Comparison of ENCODE assay signal across 12 mouse cellular contexts in the genomic region with DNA sequence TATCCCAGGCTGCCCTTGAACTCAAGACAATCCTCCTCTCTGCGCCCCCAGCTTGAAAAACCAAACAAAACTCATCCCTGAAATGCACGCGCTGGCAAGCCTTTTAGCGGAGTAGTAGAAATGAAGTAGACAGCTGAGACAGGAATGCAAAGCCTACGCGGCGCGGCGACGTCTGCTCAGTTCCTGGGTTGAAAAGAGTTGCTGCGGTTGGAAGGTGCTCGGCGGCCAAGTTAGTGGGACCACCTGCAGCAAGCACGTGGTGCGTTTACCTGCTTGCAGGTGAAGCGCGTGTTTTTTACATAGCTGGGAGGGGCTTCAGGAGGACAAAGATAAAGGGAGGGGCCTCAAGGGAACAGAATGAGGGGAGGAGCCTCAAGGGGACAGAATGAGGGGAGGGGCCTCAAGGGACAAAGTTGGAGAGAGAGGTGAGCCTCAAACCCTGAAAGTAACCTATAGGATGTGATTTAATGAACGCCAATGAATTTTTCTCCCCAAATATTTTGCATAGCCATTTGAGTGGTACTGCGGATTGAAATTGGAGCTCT. TPM values are rescaled to one million over a fixed set of nuclear protein-coding genes. Genes with fewer than 3 reads are reported as not detected.
A peak's percentile ranks its signal among the peaks of the same experiment; 100 is the strongest.
DNase-seq lines count a peak whose midpoint lies in the region; ATAC-seq and TF ChIP-seq lines count a peak whose summit lies in the region.
"Had no signal": no experiment of that assay in that cellular context is flagged by ENCODE, and none has a peak within 500 bp of the region (broad histone marks: within the 10 kb centered on the region; RNA-seq: fewer than 3 reads in every experiment).

No protein-coding gene starts in this region.

- peaks cover 39% of the 10 kb centered on the region for H3K4me1 ChIP-seq in heart, embryonic 10.5 days
- peaks cover 34% of the 10 kb centered on the region for H3K4me1 ChIP-seq in midbrain, embryonic 10.5 days
- peaks cover 19% of the 10 kb centered on the region; the same call in 1 of the 2 replicates for H3K4me1 ChIP-seq in midbrain, postnatal 0 days (ENCODE audit: insufficient read depth, low read length)
- peaks cover 27% of the 10 kb centered on the region for H3K4me1 ChIP-seq in forebrain, embryonic 13.5 days
- peaks cover 25% of the 10 kb centered on the region for H3K4me1 ChIP-seq in liver, postnatal 0 days (ENCODE audit: insufficient read depth)

- ATAC-seq in midbrain, postnatal 0 days (ENCODE audit: low FRiP score): no peak
- ATAC-seq in forebrain, embryonic 13.5 days: no peak
- no peak for ATAC-seq in liver, postnatal 0 days

- DNase-seq in heart, embryonic 10.5 days (ENCODE audit: low spot score): no peak
- DNase-seq in heart, postnatal 4 days: no peak
- no peak for DNase-seq in midbrain, embryonic 10.5 days (ENCODE audit: low spot score)
- DNase-seq in midbrain, postnatal 0 days (ENCODE audit: low spot score): no peak
- no peak for DNase-seq in liver, postnatal 0 days
- no peak for DNase-seq in gastrocnemius, postnatal 10 days
- no peak for DNase-seq in urinary bladder, postnatal 10 days (ENCODE audit: low spot score)
- DNase-seq: adrenal gland, adult 2 months; cerebellum, postnatal 10 days; gastrocnemius, postnatal 36 days had no signal

- H3K36me3 ChIP-seq in heart, embryonic 10.5 days: no peaks in the 10 kb centered on the region
- H3K36me3 ChIP-seq in midbrain, embryonic 10.5 days: no peaks in the 10 kb centered on the region
- no peaks in the 10 kb centered on the region for H3K36me3 ChIP-seq in midbrain, postnatal 0 days (ENCODE audit: insufficient read depth, low read length)
- no peaks in the 10 kb centered on the region for H3K36me3 ChIP-seq in forebrain, embryonic 13.5 days (ENCODE audit: poor library complexity, severe bottlenecking)
- H3K36me3 ChIP-seq in liver, postnatal 0 days (replicated peaks; ENCODE audit: insufficient read depth, low read length): no peaks in the 10 kb centered on the region
- H3K36me3 ChIP-seq: midbrain, embryonic 12.5 days had no signal

- H3K9me3 ChIP-seq in heart, embryonic 10.5 days: no peaks in the 10 kb centered on the region
- H3K9me3 ChIP-seq in midbrain, embryonic 10.5 days (replicated peaks): no peaks in the 10 kb centered on the region
- H3K9me3 ChIP-seq in midbrain, postnatal 0 days (ENCODE audit: low read length): no peaks in the 10 kb centered on the region
- H3K9me3 ChIP-seq in forebrain, embryonic 13.5 days (replicated peaks): no peaks in the 10 kb centered on the region
- no peaks in the 10 kb centered on the region for H3K9me3 ChIP-seq in liver, postnatal 0 days (ENCODE audit: low read length)
- H3K9me3 ChIP-seq: midbrain, embryonic 12.5 days had no signal

- WGBS in heart, embryonic 10.5 days: 7% methylated on average over 19 of the region's 19 CpGs
- WGBS in midbrain, embryonic 10.5 days: 12% methylated on average over 19 of the region's 19 CpGs
- WGBS in midbrain, postnatal 0 days: 11% methylated on average over 19 of the region's 19 CpGs
- 9% methylated on average over 19 of the region's 19 CpGs for WGBS in forebrain, embryonic 13.5 days
- WGBS in liver, postnatal 0 days (ENCODE audit: insufficient replicate concordance): 33% methylated on average over 19 of the region's 19 CpGs

- peaks cover 52% of the 10 kb centered on the region for H3K27me3 ChIP-seq in heart, embryonic 10.5 days (ENCODE audit: insufficient read depth, poor library complexity, severe bottlenecking)
- H3K27me3 ChIP-seq in midbrain, embryonic 10.5 days (ENCODE audit: low read depth, poor library complexity, severe bottlenecking): peaks cover 66% of the 10 kb centered on the region
- H3K27me3 ChIP-seq in midbrain, postnatal 0 days (ENCODE audit: insufficient read depth, low read length): peaks cover 25% of the 10 kb centered on the region
- peaks cover 52% of the 10 kb centered on the region for H3K27me3 ChIP-seq in forebrain, embryonic 13.5 days
- peaks cover 37% of the 10 kb centered on the region for H3K27me3 ChIP-seq in liver, postnatal 0 days (ENCODE audit: insufficient read depth, low read length)

- no peak for TF ChIP-seq EP300 in liver, postnatal 0 days (IDR thresholded peaks at IDR 0.05; ENCODE audit: low read depth)

- H3K4me3 ChIP-seq in heart, embryonic 10.5 days: peak overlapping the region; percentile 46
- peak overlapping the region; percentile 25; the same call in 1 of the 2 replicates for H3K4me3 ChIP-seq in midbrain, embryonic 10.5 days
- no peak overlapping the region for H3K4me3 ChIP-seq in midbrain, postnatal 0 days (ENCODE audit: low read depth, low read length)
- H3K4me3 ChIP-seq in forebrain, embryonic 13.5 days: no peak overlapping the region
- H3K4me3 ChIP-seq in liver, postnatal 0 days (ENCODE audit: low read depth, low read length): no peak overlapping the region
- H3K4me3 ChIP-seq: midbrain, embryonic 12.5 days had no signal

- no peak overlapping the region for H3K27ac ChIP-seq in heart, embryonic 10.5 days
- H3K27ac ChIP-seq in midbrain, embryonic 10.5 days (replicated peaks): no peak overlapping the region
- H3K27ac ChIP-seq in midbrain, postnatal 0 days (ENCODE audit: low read depth, low read length): no peak overlapping the region
- no peak overlapping the region for H3K27ac ChIP-seq in forebrain, embryonic 13.5 days
- no peak overlapping the region for H3K27ac ChIP-seq in liver, postnatal 0 days (ENCODE audit: low read depth)
- H3K27ac ChIP-seq: midbrain, embryonic 12.5 days had no signal

- H3K9ac ChIP-seq in midbrain, postnatal 0 days (replicated peaks; ENCODE audit: low read length, poor library complexity, severe bottlenecking): no peak overlapping the region
- H3K9ac ChIP-seq in forebrain, embryonic 13.5 days: no peak overlapping the region
- H3K9ac ChIP-seq in liver, postnatal 0 days (replicated peaks): no peak overlapping the region
- H3K9ac ChIP-seq: midbrain, embryonic 12.5 days had no signal

- H3K4me2 ChIP-seq in midbrain, postnatal 0 days (ENCODE audit: low read depth, low read length, poor library complexity, severe bottlenecking): no peak overlapping the region
- H3K4me2 ChIP-seq in forebrain, embryonic 13.5 days: peak overlapping the region; percentile 33
- peak overlapping the region; percentile 15; the same call in 1 of the 2 replicates for H3K4me2 ChIP-seq in liver, postnatal 0 days (ENCODE audit: low read depth, low read length)
- H3K4me2 ChIP-seq: midbrain, embryonic 12.5 days had no signal

- no peak for TF ChIP-seq CTCF in midbrain, postnatal 0 days (IDR thresholded peaks at IDR 0.05)
- no peak for TF ChIP-seq CTCF in liver, postnatal 0 days (IDR thresholded peaks at IDR 0.05; ENCODE audit: low read depth)

RNA-seq across cellular contexts. Expression of gene Rhebl1, which starts 3.1 kb away (rescaled TPM):
- polyA plus RNA-seq in heart, embryonic 10.5 days (2016; fragmentation: Nextera tagmentation; extraction: Ambion mirVana): 6.5 and 11.8 TPM in 2 replicates
- total RNA-seq in heart, postnatal 4 days (2021): 1 to 10 TPM; 2.0 TPM
- polyA plus RNA-seq in midbrain, embryonic 10.5 days (2016; fragmentation: Nextera tagmentation; extraction: Ambion mirVana): 19.3 and 23.9 TPM in 2 replicates
- 9.4 and 10.1 TPM in 2 replicates for total RNA-seq in midbrain, postnatal 0 days (2014; rRNA removed)
- 30.7 and 31.1 TPM in 2 replicates for polyA plus RNA-seq in midbrain, postnatal 0 days (2015; fragmentation: Nextera tagmentation; extraction: Ambion mirVana)
- polyA plus RNA-seq in forebrain, embryonic 13.5 days (2015; fragmentation: Nextera tagmentation; extraction: Ambion mirVana): 31.7 and 33.0 TPM in 2 replicates
- 1.4 and 1.8 TPM in 2 replicates for polyA plus RNA-seq in liver, postnatal 0 days (2015; fragmentation: Nextera tagmentation; extraction: Ambion mirVana)
- total RNA-seq in gastrocnemius, postnatal 10 days (2021): 1 to 10 TPM; 2.1 to 2.7 TPM

RNA-seq across cellular contexts. Expression of gene Dhh, which starts 7.1 kb away (rescaled TPM):
- 2.9 and 3.0 TPM in 2 replicates for polyA plus RNA-seq in heart, embryonic 10.5 days (2016; fragmentation: Nextera tagmentation; extraction: Ambion mirVana)
- total RNA-seq in heart, postnatal 4 days (2021): 1 to 10 TPM; 2.7 to 3.5 TPM
- polyA plus RNA-seq in midbrain, embryonic 10.5 days (2016; fragmentation: Nextera tagmentation; extraction: Ambion mirVana): 0.27 and 0.58 TPM in 2 replicates
- total RNA-seq in midbrain, postnatal 0 days (2014; rRNA removed): 0.38 and 0.71 TPM in 2 replicates
- 0.18 and 0.22 TPM in 2 replicates for polyA plus RNA-seq in midbrain, postnatal 0 days (2015; fragmentation: Nextera tagmentation; extraction: Ambion mirVana)
- 0.22 and 0.28 TPM in 2 replicates for polyA plus RNA-seq in forebrain, embryonic 13.5 days (2015; fragmentation: Nextera tagmentation; extraction: Ambion mirVana)
- polyA plus RNA-seq in liver, postnatal 0 days (2015; fragmentation: Nextera tagmentation; extraction: Ambion mirVana): 0.07 TPM in 1 of 2 replicates, not detected in the other
- 1 to 10 TPM; 3.6 to 4.0 TPM for total RNA-seq in gastrocnemius, postnatal 10 days (2021)

RNA-seq across cellular contexts. Expression of gene Kmt2d, which starts 20.3 kb away (rescaled TPM):
- polyA plus RNA-seq in heart, embryonic 10.5 days (2016; fragmentation: Nextera tagmentation; extraction: Ambion mirVana): 10.1 and 12.0 TPM in 2 replicates
- 10 to 100 TPM; 65.6 to 67.2 TPM for total RNA-seq in heart, postnatal 4 days (2021)
- 9.1 and 10.1 TPM in 2 replicates for polyA plus RNA-seq in midbrain, embryonic 10.5 days (2016; fragmentation: Nextera tagmentation; extraction: Ambion mirVana)
- total RNA-seq in midbrain, postnatal 0 days (2014; rRNA removed): 32.2 and 32.5 TPM in 2 replicates
- 5.6 and 7.7 TPM in 2 replicates for polyA plus RNA-seq in midbrain, postnatal 0 days (2015; fragmentation: Nextera tagmentation; extraction: Ambion mirVana)
- 13.7 and 14.3 TPM in 2 replicates for polyA plus RNA-seq in forebrain, embryonic 13.5 days (2015; fragmentation: Nextera tagmentation; extraction: Ambion mirVana)
- 3.0 and 3.6 TPM in 2 replicates for polyA plus RNA-seq in liver, postnatal 0 days (2015; fragmentation: Nextera tagmentation; extraction: Ambion mirVana)
- total RNA-seq in gastrocnemius, postnatal 10 days (2021): 10 to 100 TPM; 46.9 to 59.9 TPM

RNA-seq across cellular contexts. Expression of gene Lmbr1l, which starts 26.8 kb away (rescaled TPM):
- 14.9 and 20.2 TPM in 2 replicates for polyA plus RNA-seq in heart, embryonic 10.5 days (2016; fragmentation: Nextera tagmentation; extraction: Ambion mirVana)
- 10 to 100 TPM; 14.1 to 15.9 TPM for total RNA-seq in heart, postnatal 4 days (2021)
- polyA plus RNA-seq in midbrain, embryonic 10.5 days (2016; fragmentation: Nextera tagmentation; extraction: Ambion mirVana): 24.7 and 28.6 TPM in 2 replicates
- 46.0 and 56.9 TPM in 2 replicates for total RNA-seq in midbrain, postnatal 0 days (2014; rRNA removed)
- polyA plus RNA-seq in midbrain, postnatal 0 days (2015; fragmentation: Nextera tagmentation; extraction: Ambion mirVana): 19.6 and 21.7 TPM in 2 replicates
- 39.8 and 47.1 TPM in 2 replicates for polyA plus RNA-seq in forebrain, embryonic 13.5 days (2015; fragmentation: Nextera tagmentation; extraction: Ambion mirVana)
- 4.9 and 5.1 TPM in 2 replicates for polyA plus RNA-seq in liver, postnatal 0 days (2015; fragmentation: Nextera tagmentation; extraction: Ambion mirVana)
- 1 to 10 TPM; 8.1 to 9.9 TPM for total RNA-seq in gastrocnemius, postnatal 10 days (2021)

RNA-seq across cellular contexts. Expression of gene Tuba1b, which starts 43.1 kb away (rescaled TPM):
- 1,935 and 2,007 TPM in 2 replicates for polyA plus RNA-seq in heart, embryonic 10.5 days (2016; fragmentation: Nextera tagmentation; extraction: Ambion mirVana)
- 100 to 1,000 TPM; 873 to 889 TPM for total RNA-seq in heart, postnatal 4 days (2021)
- polyA plus RNA-seq in midbrain, embryonic 10.5 days (2016; fragmentation: Nextera tagmentation; extraction: Ambion mirVana): 2,448 and 2,588 TPM in 2 replicates
- total RNA-seq in midbrain, postnatal 0 days (2014; rRNA removed): 2,522 and 3,264 TPM in 2 replicates
- 1,582 and 1,796 TPM in 2 replicates for polyA plus RNA-seq in midbrain, postnatal 0 days (2015; fragmentation: Nextera tagmentation; extraction: Ambion mirVana)
- 1,607 and 1,715 TPM in 2 replicates for polyA plus RNA-seq in forebrain, embryonic 13.5 days (2015; fragmentation: Nextera tagmentation; extraction: Ambion mirVana)
- 389 and 423 TPM in 2 replicates for polyA plus RNA-seq in liver, postnatal 0 days (2015; fragmentation: Nextera tagmentation; extraction: Ambion mirVana)
- total RNA-seq in gastrocnemius, postnatal 10 days (2021): 100 to 1,000 TPM; 188 to 204 TPM

Comparison
In these comparisons a context has a peak if more than half of its experiments do, and no peak if none do; other contexts are left out.
1. H3K4me3 ChIP-seq: peak in heart, embryonic 10.5 days (single experiment) and midbrain, embryonic 10.5 days (single experiment); none in midbrain, postnatal 0 days (single experiment), forebrain, embryonic 13.5 days (single experiment) and liver, postnatal 0 days (single experiment).